Mouse (Mus musculus) CH12F3 (cell line): ENCODE results near the gene Ppp4r3a.
"Not testable (repeated sequence)": the region's sequence is repeated elsewhere in the genome, so short reads cannot be mapped to it uniquely, and the experiment has no call there.

Experiments
- in situ Hi-C: fragments of 300-500 bp; cut with MboI; formaldehyde crosslinking; loops from 2 replicates; pipeline ENCODE4 v1.14.3; 2020; ENCODE audit warnings: low sequenced_read_pairs

Ppp4r3a gene

DNA sequence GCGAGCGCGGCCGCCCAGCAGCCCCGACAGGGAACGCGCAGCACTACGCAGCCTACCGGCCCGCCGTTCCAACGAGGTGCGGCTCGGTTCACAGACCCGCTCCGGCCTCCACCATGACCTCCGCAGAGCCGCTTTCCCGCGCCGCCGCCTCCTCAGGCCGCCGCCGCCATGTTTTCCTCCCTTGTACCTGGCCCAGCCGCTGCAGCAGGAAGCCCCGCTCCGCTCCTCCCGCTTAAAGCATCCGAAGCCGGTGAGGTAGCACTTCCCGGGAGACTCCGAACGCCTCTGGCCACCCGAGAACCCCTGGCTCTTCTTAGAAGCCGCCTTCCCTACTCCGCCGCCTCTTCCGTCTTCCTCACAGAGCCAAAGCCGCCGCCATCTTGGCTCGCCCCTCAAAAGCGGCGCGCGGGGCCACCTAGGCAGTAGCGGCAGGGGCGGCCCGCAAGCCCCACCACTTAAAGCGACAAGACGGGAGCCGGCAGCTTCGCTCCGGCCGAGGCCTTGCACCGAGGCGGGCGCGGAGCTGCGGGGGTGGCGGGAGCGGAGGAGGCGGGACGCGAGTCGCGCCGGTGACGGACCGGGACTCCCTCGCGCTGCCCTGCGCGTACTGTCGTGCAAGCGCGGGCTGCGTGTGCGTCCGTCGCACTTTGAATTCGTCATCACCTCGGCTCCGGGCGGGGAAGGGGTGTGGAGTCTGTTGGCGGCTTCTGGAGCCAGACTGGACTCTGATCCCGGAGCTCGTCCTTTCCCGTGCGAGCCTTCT, at the start of gene Ppp4r3a:
TSS of gene Ppp4r3a (minus strand) at position 627 of the 763 bp plus-strand sequence.
- in situ Hi-C loops: no loop called here

DNA sequence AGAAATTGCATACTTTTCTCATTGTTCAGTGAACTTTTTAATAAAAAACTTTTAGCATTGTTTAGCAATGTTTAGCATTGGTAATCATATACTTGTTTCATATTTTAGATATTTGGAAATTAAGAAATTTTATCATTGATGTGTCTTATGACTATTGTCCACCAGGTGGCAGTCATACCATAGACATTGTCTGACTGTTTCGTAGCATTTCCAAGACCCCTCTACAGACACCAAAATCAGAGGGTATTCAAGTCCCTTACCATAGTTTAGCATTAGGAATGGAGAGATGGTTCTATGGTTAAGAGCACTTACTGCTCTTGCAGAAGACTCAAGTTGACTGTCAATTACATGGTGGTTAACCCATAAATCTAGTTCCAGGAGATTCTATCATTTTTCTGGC, 39.5 kb upstream of the Ppp4r3a start:
- in situ Hi-C loops: no loop called here

DNA sequence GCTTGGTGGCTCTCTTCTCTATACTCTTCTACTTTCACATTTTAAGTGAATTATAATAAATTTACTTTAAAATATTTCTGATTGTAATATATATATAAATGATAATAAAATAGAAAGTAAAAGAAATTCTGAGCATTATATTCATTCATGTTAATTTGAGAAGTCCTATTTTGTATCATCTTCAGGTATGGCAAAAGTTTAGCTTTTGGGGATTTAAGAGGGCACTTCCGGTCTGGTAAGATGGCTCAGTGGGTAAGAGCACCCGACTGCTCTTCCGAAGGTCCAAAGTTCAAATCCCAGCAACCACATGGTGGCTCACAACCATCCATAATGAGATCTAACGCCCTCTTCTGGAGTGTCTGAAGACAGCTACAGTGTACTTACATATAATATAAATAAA, 38.6 kb upstream of the Ppp4r3a start:
- in situ Hi-C loops: not testable (repeated sequence)

DNA sequence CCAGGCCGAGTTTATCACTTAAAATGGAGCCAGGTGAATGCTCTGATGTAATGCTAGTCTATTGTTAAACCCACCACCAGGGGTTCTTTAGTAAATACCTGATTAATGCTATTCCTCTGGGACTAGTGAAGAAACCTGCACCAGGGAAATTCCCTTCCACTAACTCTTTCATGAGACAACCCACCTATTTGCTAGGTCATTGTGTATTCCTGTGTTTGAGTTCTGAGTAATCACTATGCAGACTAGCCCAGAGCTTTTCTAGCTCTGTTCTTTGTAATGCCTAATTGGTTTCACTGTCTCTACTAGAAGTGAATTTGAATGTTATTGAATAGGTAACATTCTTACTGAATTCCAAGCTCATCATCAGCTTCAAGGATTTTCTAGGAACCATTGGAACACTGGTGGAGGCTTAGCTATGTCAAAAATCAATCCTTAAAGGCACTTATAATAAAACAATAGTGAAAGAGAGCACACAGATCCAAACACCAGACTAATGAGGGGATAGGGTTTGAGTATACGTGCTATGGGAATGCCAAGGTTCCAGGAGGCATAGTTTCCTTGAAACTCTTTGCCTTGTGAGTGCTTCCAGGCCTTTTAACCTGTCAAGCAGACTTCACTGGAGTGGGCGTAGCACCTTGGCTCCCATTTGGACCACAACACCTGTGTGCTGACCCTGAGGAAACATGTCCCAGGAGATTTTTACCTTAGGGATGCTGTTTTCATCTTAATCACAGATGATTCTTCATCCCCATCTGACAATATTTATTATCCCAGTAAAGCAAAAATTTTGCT, 26.5 kb upstream of the Ppp4r3a start:
- in situ Hi-C loops: not testable (repeated sequence)

DNA sequence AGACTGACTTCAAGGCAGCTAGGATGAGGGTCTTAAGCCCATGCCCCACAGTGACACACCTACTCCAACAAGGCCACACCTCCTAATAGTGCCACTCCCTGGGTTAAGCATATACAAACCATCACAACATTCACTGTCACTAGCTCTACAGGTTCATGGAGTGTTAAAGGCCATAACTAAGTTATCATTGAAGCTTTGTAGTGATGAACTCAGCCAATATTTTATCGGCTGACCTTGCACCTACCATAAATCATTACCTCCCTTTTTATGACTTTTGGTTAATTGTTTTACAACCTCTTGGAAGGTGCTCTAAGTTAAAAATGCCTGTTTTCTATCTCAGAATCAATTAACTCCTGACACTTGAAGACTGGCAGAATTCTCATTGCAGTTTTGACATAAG, 24.2 kb upstream of the Ppp4r3a start:
- in situ Hi-C loops: no loop called here

DNA sequence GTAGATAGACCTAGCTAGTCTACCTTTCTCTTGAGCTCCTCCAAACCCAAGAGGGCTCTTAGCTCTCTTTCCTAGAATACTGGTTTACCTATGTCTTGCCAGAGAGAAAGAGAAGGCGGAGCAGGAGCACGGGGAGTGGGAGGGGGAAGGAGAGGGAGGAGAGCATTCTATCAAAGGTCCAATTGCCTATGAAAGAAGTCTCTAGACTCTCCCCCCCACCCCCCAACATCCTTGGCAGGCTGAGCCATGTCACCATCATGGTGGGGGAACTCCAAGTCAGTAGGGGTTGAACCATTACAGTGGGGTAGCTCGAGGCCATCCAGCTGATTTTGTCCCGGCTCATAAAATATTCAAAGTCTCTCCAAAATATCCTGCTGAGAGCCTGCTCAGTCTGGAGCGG, 22.1 kb upstream of the Ppp4r3a start:
- in situ Hi-C loops: no loop called here

- in situ Hi-C loops: no loop called here
These were observed 19.1 kb upstream of the Ppp4r3a start for GRCm38 (mm10) chr12:101102648-101103047.

- in situ Hi-C loops: not testable (repeated sequence)
These were observed 10.2 kb upstream of the Ppp4r3a start for GRCm38 (mm10) chr12:101093678-101094077.

DNA sequence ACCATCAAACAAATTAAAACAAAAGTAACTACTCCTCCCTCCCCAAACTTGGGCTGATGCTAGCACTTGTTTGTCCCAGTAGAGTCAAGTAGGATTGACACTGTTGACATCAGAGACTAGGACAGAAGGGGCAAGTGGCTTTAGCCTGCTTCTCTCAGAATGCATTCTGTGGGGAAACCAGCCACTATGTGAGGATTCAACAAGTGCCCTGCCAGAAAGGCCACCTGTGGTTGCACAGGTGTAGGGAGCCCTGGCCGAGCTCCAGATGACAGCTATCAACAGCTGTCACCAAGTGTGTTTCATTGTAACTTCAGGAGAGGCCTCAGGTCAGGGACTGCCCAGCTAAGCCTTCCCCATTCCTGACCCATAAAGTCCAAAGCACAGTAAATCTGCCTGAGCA, 6.5 kb upstream of the Ppp4r3a start:
- in situ Hi-C loops: no loop called here

DNA sequence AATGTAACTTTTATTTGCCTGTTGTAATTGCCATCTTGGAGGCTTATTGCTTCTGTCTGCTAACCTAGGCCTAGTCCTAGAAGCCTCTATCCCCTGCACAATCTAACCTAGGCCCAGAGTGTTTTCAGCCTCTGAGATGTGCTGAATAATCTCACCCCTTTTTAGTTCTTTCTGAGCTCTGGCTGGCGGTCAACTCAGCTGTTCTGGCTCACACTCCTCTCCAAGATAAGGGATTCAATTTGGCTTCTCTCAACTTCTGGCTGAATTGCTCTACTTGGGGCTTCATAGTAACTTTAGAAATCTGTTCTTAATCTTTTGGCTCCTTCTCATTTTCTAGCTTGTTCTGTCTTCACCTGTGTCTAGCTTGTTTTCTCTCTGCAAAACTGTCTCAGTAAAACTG, 3.9 kb upstream of the Ppp4r3a start:
- in situ Hi-C loops: no loop called here

GRCm38 (mm10) chr12:101084881-101085666, 1.6 kb upstream of the Ppp4r3a start:
- in situ Hi-C loops: no loop called here

GRCm38 (mm10) chr12:101084237-101084636, 735 bp upstream of the Ppp4r3a start:
- in situ Hi-C loops: no loop called here

DNA sequence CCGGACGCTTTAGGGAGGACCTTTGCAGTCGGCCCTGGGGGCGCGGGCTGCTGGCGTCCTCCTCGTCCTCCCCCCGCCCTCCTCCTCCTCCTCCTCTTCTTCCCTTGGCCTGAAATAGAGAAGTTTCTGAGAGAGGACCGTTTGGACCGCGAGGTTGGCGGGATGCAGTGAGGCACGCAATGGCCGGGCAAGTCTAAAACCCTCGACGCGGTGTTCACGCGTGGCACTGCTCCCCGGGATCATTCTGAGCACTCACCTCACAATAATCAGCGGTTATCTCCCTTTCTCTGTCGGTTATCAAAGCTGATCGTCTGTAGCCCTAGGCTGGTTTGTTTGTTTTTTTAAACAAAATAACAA, 315 bp upstream of the Ppp4r3a start:
- in situ Hi-C loops: no loop called here

DNA sequence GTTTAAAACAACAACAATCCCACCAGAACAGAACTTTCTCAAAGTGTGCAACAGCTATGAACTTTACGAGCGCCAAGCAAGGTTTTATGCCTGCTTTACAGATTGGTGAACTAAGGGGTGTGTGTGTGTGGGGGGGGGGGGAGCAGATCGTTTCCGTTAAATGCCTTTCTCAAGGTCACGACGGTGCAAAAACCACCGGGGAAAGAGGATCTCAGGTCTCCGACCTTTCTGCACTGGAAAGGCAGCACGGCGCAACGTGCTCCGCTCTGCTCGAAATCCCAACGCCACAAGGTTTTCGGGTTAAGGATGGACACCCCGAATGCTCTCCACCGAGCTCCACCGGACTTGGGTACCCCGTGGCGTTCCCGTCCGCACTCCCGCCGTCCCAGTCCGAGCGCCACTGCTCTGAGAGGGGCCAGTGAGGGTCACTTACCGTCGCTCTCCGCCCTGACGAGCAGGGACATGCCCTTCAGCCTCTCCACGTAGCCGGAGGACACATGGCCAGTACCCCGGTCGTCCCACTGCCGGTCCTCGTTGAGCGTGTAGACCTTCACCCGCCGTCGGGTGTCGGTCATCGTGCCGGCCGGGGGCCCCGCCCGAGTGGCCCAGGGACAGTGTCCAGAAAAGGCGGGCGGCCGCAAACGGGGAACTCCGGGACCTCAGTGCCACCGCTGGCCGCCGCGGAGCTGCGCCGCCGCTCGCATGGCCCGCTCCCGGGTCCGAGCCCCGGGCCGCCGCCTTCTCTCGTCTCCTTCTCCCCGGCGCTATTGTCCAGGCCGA, 1.0 kb downstream of the Ppp4r3a start:
- in situ Hi-C loops: no loop called here

- in situ Hi-C loops: no loop called here
These were observed 5.5 kb downstream of the Ppp4r3a start for GRCm38 (mm10) chr12:101077955-101078354.

- in situ Hi-C loops: no loop called here
These were observed 8.1 kb downstream of the Ppp4r3a start for GRCm38 (mm10) chr12:101075433-101075832.

- in situ Hi-C loops: no loop called here
These were observed 8.6 kb downstream of the Ppp4r3a start for GRCm38 (mm10) chr12:101074821-101075429.

- in situ Hi-C loops: no loop called here
These were observed 13.7 kb downstream of the Ppp4r3a start for GRCm38 (mm10) chr12:101069813-101070212.

DNA sequence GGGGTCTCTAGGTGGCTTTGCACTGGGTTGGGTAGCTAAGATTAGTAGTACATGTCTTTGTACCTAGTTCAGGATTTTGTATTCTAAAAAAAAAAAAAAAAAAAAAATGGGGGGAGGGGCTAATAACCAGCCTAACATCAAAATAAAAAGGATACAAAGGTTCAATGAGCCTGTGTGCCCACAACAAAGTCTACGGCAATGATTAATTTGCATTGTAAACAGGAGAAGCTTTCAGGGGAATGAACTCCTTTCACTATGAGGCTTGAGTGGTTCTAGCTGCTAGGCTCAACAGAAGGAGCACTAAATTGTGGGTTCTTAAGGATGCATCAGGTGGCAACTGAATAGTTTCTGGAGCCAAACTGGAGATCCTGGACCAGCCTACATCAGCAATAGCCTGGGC, 17.2 kb downstream of the Ppp4r3a start:
- in situ Hi-C loops: no loop called here

- in situ Hi-C loops: loop anchor here (25.0 kb wide), 1 partner anchor 853 kb away; the partner anchor contains the start of gene Calm1
These were observed 43.5 kb downstream of the Ppp4r3a start for GRCm38 (mm10) chr12:101039956-101040355.
